Mouse (Mus musculus) spleen, adult 2 months (tissue): ENCODE measurements around the gene Cnot8. TPM values are rescaled to one million over a fixed set of nuclear protein-coding genes. Genes with fewer than 3 reads are reported as not detected.
"Not testable (repeated sequence)": the region's sequence is repeated elsewhere in the genome, so short reads cannot be mapped to it uniquely, and the experiment has no call there.

Experiments used
- DNase-seq, 2 experiments: peaks; one replicate each; pipeline versions ENCODE4 v3.0.0 to v3.0.0-alpha.2; 2012 to 2021; ENCODE audit warnings: low spot score in 2 of 2, low read depth in 1 of 2
- H3K27ac ChIP-seq: fragments of 200-500 bp; 2 replicates; pipeline ENCODE4 v1.5.1; 2012; ENCODE audit warnings: low read length, inconsistent platforms; ENCODE audit not compliant: insufficient read depth
- H3K27me3 ChIP-seq: fragments of 200-500 bp; 2 replicates; pipeline ENCODE4 v1.6.1; 2012; ENCODE audit warnings: mild to moderate bottlenecking, moderate library complexity, low read length, inconsistent platforms; ENCODE audit not compliant: control insufficient read depth, insufficient read depth
- H3K36me3 ChIP-seq: fragments of 200-500 bp; 2 replicates; pipeline ENCODE4 v1.6.1; 2012; ENCODE audit warnings: mild to moderate bottlenecking, low read length, inconsistent platforms; ENCODE audit not compliant: control insufficient read depth, insufficient read depth
- H3K4me1 ChIP-seq: fragments of 200-500 bp; 2 replicates; pipeline ENCODE4 v1.6.1; 2011; ENCODE audit warnings: inconsistent platforms; ENCODE audit not compliant: control insufficient read depth, insufficient read depth, insufficient read length
- H3K4me3 ChIP-seq: fragments of 200-500 bp; 2 replicates; pipeline ENCODE4 v1.5.1; 2011; ENCODE audit warnings: mild to moderate bottlenecking, inconsistent platforms; ENCODE audit not compliant: insufficient read depth, insufficient read length; ENCODE audit errors: extremely low read depth
- CTCF ChIP-seq: fragments of 200-500 bp; IDR thresholded peaks from 2 replicates; pipeline ENCODE4 v1.5.1; 2011; ENCODE audit warnings: mild to moderate bottlenecking, inconsistent platforms; ENCODE audit not compliant: insufficient read depth, insufficient read length, insufficient replicate concordance; ENCODE audit errors: extremely low read depth
- POLR2A ChIP-seq: fragments of 200-500 bp; IDR thresholded peaks from 2 replicates; pipeline ENCODE4 v1.6.1; 2011; ENCODE audit warnings: low read depth, low read length, inconsistent platforms
- WGBS: fragments of 180-500 bp; shearing (Covaris S2); methylation state at CpG from one replicate; pipeline ENCODE4 v1.1.7; 2018; 5-methylcytosine and 5-hydroxymethylcytosine counted together
- polyA plus RNA-seq: library from polyadenylated mRNA; depleted of rRNA; stranded (reverse); fragments of >200 nt; gene quantifications from 2 replicates; pipeline ENCODE4 v1.2.3, GENCODE M21; 2012

The Cnot8 gene
- polyA plus RNA-seq, 1 experiment = 41.1 TPM

DNA sequence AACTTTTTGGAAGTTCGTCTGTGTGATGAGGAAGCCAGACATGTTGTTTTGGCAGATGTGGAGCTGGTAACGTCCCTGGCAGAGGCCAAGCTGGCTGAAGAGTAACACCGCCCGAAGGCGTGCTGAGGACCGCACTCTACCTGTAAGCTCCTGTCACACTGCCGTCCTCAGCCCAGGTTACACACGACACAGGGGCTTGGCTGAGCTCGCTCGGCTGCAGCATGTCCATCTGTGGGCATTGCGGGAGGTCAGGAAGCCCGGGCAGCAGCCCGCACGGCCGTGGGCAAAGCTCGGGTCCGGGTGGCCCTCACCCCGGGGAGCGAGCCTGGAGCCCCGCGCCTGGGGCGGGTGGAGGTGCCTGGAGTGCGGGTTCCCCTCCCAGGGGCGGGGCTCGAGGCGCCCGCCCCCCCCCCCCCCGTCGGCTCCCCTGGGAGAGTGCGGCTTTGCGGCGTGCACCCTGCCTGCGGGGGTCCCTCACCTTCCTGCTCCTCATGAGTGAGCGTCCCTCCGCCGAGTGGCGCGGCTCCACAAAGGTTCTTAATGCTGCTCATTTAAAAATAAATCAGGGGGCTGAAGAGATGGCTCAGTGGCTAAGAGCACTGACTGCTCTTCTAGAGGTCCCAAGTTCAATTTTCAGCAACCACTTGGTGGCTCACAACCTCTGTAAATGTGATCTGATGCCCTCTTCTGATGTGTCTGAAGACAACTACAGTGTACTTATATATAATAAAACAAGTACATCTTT lies 6.2 kb upstream of the Cnot8 start:
- Histone ChIP-seq H3K36me3 (no peaks in the 10 kb centered on the region), H3K27ac (peak overlapping the region; percentile 29), H3K4me1 (peaks cover 9% of the 10 kb centered on the region; the same call in 1 of the 2 replicates), H3K27me3 (no peaks in the 10 kb centered on the region), H3K4me3 (peak overlapping the region; percentile 56)
- peak in 1 of 2 experiments; percentile 17 for DNase-seq
- WGBS = 9% methylated on average over 28 of the region's 38 CpGs
- TF ChIP-seq CTCF (no peak), POLR2A (no peak)

DNA sequence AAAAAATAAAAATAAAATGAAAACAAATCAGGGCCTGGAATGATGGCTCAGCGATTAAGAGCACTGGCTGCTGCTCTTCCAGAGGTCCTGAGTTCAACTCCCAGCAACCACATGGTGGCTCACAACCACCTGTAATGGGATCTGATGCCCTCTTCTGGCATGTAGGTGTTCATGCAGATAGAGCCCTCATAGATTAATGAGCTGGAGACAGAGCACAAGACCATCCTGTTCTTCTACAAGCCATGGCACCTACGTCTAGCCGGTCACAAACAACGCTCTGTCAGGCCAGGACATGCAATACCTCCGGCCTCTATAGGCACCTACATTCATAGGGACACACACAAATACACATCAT lies 5.6 kb upstream of the Cnot8 start:
- not testable (repeated sequence) for H3K27ac ChIP-seq, H3K27me3 ChIP-seq, DNase-seq, H3K4me3 ChIP-seq, H3K36me3 ChIP-seq
- H3K4me1 ChIP-seq = peaks cover 14% of the 10 kb centered on the region; the same call in 1 of the 2 replicates
- 79% methylated on average over 5 of the region's 5 CpGs for WGBS

DNA sequence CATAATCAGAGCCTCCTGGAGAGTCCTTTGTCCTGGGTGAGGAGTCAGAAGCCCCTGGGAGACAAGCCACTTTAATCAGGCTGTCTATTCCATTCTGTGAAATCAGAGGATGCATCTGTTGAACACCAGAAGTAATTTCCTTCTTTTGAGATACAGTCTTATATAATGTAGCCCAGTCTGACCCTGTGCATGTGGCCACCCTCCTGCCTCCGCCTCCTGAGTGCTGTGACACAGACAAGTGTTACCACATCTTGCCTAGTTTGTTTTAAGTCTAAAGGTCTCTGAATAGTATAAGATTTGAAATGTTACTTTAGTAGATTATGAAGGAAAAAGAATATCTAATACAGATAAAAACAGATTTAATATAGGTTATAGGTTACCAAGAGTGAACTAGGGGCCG lies 3.9 kb upstream of the Cnot8 start:
- TF ChIP-seq POLR2A (no peak), CTCF (no peak)
- WGBS = 95% methylated on average over 2 of the region's 2 CpGs
- Histone ChIP-seq H3K27me3 (no peaks in the 10 kb centered on the region), H3K4me1 (peaks cover 17% of the 10 kb centered on the region; the same call in 1 of the 2 replicates), H3K27ac (no peak overlapping the region), H3K4me3 (no peak overlapping the region), H3K36me3 (no peaks in the 10 kb centered on the region)
- DNase-seq = no peak

DNA sequence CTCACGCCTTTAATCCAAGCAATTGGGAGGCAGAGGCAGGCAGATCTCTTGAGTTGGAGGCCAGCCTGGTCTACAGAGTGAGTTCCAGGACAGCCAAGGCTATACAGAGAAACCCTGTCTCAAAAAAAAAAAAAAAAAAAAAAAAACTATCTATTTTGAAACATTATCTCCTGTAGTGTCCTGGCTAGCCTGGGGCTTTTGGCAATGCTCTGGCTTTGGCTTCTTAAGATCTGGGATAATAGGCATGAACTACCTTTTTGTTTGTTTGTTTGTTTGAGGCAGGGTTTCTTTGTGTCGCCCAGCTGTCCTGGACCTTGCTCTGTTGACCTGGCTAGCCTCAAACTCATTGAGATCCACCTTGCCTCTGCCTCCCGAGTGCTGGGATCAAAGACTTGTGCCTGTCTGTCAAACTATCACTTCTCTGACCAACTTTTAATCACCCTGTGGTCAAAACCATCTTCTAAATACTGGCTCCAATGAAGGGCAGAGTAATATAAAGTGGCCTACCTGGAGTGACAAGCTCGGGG lies 2.7 kb upstream of the Cnot8 start:
- 86% methylated on average over 4 of the region's 4 CpGs for WGBS
- Histone ChIP-seq H3K4me3 (no peak overlapping the region), H3K27ac (no peak overlapping the region), H3K36me3 (no peaks in the 10 kb centered on the region), H3K4me1 (peaks cover 17% of the 10 kb centered on the region; the same call in 1 of the 2 replicates), H3K27me3 (no peaks in the 10 kb centered on the region)
- DNase-seq = no peak
- TF ChIP-seq CTCF (no peak), POLR2A (no peak)

- H3K4me3 ChIP-seq = no peak overlapping the region
- H3K36me3 ChIP-seq = no peaks in the 10 kb centered on the region
- 57% methylated on average over 3 of the region's 3 CpGs for WGBS
- TF ChIP-seq CTCF = no peak
- no peak for TF ChIP-seq POLR2A
- H3K27me3 ChIP-seq = no peaks in the 10 kb centered on the region
- no peak for DNase-seq
- H3K27ac ChIP-seq = peak overlapping the region; percentile 71
- H3K4me1 ChIP-seq = peaks cover 17% of the 10 kb centered on the region; the same call in 1 of the 2 replicates
Measured at GRCm38 (mm10) chr11:58102146-58102545, 1.8 kb upstream of the Cnot8 start.

DNA sequence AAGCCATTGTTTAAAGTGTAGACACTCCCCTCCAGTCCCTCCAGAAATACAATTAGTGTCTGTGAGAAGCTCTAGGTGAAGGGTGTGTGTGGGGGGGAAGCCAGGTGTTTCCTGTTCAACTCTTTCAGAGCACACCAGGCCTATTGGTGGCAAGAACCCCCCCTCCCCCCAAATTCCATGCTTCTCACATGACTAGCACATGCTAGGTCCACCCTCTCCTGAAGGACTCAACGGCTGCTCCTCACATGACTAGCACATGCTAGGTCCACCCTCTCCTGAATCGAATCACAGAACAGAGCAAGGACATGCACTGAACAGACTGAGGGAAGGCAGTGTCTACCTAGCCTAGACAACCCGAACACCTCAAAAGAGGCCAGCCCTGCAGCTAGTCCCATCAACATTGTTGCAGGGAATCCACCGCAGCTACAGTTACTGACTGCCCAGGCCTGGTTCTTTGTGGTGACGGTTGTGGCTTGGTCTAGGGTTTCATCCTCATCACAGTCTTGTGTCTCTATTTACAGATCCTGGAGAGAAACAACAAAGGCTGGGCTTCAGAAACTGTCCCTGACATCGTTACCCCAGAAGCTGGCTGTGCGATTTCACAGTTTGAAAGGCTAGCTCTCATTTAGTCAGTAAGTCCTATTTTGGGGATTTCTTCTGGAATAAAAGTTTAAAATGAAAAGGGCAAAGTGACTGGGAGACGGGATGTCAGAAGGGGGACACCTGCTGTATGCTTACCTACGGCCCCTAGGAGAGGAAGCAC lies 1.2 kb upstream of the Cnot8 start:
- peak; percentile 30 to 70 for DNase-seq
- TF ChIP-seq CTCF = no peak
- TF ChIP-seq POLR2A = no peak; the same call in 1 of the 2 replicates
- Histone ChIP-seq H3K4me1 (peaks cover 14% of the 10 kb centered on the region; the same call in 1 of the 2 replicates), H3K36me3 (no peaks in the 10 kb centered on the region), H3K27me3 (no peaks in the 10 kb centered on the region), H3K4me3 (no peak overlapping the region), H3K27ac (peak overlapping the region; percentile 81)
- 46% methylated on average over 9 of the region's 9 CpGs for WGBS

DNA sequence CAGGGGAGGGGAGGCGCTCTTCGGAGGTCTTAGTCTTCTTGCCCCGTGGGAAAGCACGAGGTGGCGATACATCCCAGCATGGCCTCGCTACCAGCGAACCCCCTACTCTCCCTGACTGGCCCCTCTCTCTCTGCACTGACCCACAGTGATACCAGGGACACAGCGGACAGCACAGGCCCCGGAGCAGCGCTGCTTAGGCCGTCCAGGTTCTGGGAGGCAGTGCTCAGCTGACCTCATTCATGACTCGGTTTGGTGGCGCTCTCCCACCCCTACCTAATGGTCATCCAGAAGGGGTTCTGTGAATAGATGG lies 654 bp upstream of the Cnot8 start:
- Histone ChIP-seq H3K27ac (peak overlapping the region; percentile 81), H3K36me3 (no peaks in the 10 kb centered on the region), H3K27me3 (no peaks in the 10 kb centered on the region), H3K4me3 (peak overlapping the region; percentile 42; the same call in 1 of the 2 replicates), H3K4me1 (peaks cover 14% of the 10 kb centered on the region; the same call in 1 of the 2 replicates)
- peak in 1 of 2 experiments; percentile 15 for DNase-seq
- TF ChIP-seq POLR2A (no peak), CTCF (no peak)
- WGBS = 65% methylated on average over 13 of the region's 13 CpGs
